9 mouse cellular contexts compared by ENCODE assay signal in genomic region chr15:81937098-81937972, GRCm38 (mm10). TPM values are rescaled to one million over a fixed set of nuclear protein-coding genes. Genes with fewer than 3 reads are reported as not detected.
DNase-seq lines count a peak whose midpoint lies in the region; ATAC-seq and TF ChIP-seq lines count a peak whose summit lies in the region.
"Had no signal": no experiment of that assay in that cellular context is flagged by ENCODE, and none has a peak within 500 bp of the region (broad histone marks: within the 10 kb centered on the region; RNA-seq: fewer than 3 reads in every experiment).

No protein-coding gene starts in this region.

- H3K4me1 ChIP-seq in kidney, postnatal 0 days (replicated peaks; ENCODE audit: insufficient read depth, low read length): peaks cover 25% of the 10 kb centered on the region
- H3K4me1 ChIP-seq in intestine, embryonic 15.5 days (replicated peaks): peaks cover 30% of the 10 kb centered on the region
- H3K4me1 ChIP-seq in liver, embryonic 11.5 days (replicated peaks; ENCODE audit: control insufficient read depth, insufficient read depth, low read length): peaks cover 12% of the 10 kb centered on the region

- H3K27me3 ChIP-seq in kidney, postnatal 0 days (ENCODE audit: insufficient read depth, low read length): no peaks in the 10 kb centered on the region
- peaks cover 8% of the 10 kb centered on the region; the same call in 1 of the 2 replicates for H3K27me3 ChIP-seq in intestine, embryonic 15.5 days (replicated peaks)
- peaks cover 15% of the 10 kb centered on the region; the same call in 1 of the 2 replicates for H3K27me3 ChIP-seq in liver, embryonic 11.5 days (replicated peaks; ENCODE audit: control insufficient read depth, insufficient read depth, low read length)

- TF ChIP-seq CTCF in kidney, postnatal 0 days (IDR thresholded peaks at IDR 0.05; ENCODE audit: low read depth): no peak

- peak overlapping the region; percentile 56 for H3K9ac ChIP-seq in kidney, postnatal 0 days (ENCODE audit: low read depth, low read length)
- H3K9ac ChIP-seq in intestine, embryonic 15.5 days: peak overlapping the region; percentile 54
- H3K9ac ChIP-seq in liver, embryonic 11.5 days (ENCODE audit: low read depth, low read length): peak overlapping the region; percentile 30; the same call in 1 of the 2 replicates

- no peak for ATAC-seq in kidney, postnatal 0 days (replicated peaks; ENCODE audit: low FRiP score, low read depth)
- peak; percentile 46 for ATAC-seq in intestine, embryonic 15.5 days
- no peak for ATAC-seq in liver, embryonic 11.5 days (replicated peaks; ENCODE audit: low FRiP score)

- WGBS in kidney, postnatal 0 days: 3% methylated on average over 19 of the region's 19 CpGs
- WGBS in intestine, embryonic 15.5 days: 12% methylated on average over 19 of the region's 19 CpGs
- WGBS in liver, embryonic 11.5 days: 16% methylated on average over 19 of the region's 19 CpGs

- no peaks in the 10 kb centered on the region for H3K36me3 ChIP-seq in kidney, postnatal 0 days (ENCODE audit: insufficient read depth, low read length)
- H3K36me3 ChIP-seq in intestine, embryonic 15.5 days: no peaks in the 10 kb centered on the region
- no peaks in the 10 kb centered on the region for H3K36me3 ChIP-seq in liver, embryonic 11.5 days (ENCODE audit: control insufficient read depth, insufficient read depth, low read length)

- peak overlapping the region; percentile 42 for H3K4me3 ChIP-seq in kidney, postnatal 0 days (replicated peaks; ENCODE audit: low read depth, low read length)
- H3K4me3 ChIP-seq in intestine, embryonic 15.5 days (replicated peaks): peak overlapping the region; percentile 45
- H3K4me3 ChIP-seq in liver, embryonic 11.5 days (ENCODE audit: low read depth, low read length): peak overlapping the region; percentile 38

- DNase-seq in kidney, postnatal 0 days (ENCODE audit: low spot score): peak; percentile 68
- no peak for DNase-seq in kidney, adult 11 months
- peak; percentile 79 for DNase-seq in cerebellum, adult 9-11 months
- DNase-seq in frontal cortex, postnatal 36 days (ENCODE audit: low spot score in 2 of 2): peak; percentile 73 to 81
- no peak for DNase-seq in liver, embryonic 11.5 days (ENCODE audit: low spot score)
- DNase-seq in right cerebral cortex, postnatal 10 days (ENCODE audit: low spot score in 2 of 2): peak; percentile 85 to 89
- DNase-seq in B cell, adult 2 months: no peak

- peak overlapping the region; percentile 87 for H3K27ac ChIP-seq in kidney, postnatal 0 days
- H3K27ac ChIP-seq in intestine, embryonic 15.5 days: peak overlapping the region; percentile 69
- H3K27ac ChIP-seq in liver, embryonic 11.5 days (ENCODE audit: low read depth, low read length): no peak overlapping the region

- no peaks in the 10 kb centered on the region for H3K9me3 ChIP-seq in kidney, postnatal 0 days (replicated peaks; ENCODE audit: low read length)
- no peaks in the 10 kb centered on the region for H3K9me3 ChIP-seq in intestine, embryonic 15.5 days
- H3K9me3 ChIP-seq in liver, embryonic 11.5 days (ENCODE audit: control insufficient read depth, low read length): no peaks in the 10 kb centered on the region

- H3K4me2 ChIP-seq in kidney, postnatal 0 days (ENCODE audit: low read length): peak overlapping the region; percentile 63
- H3K4me2 ChIP-seq in intestine, embryonic 15.5 days (replicated peaks): peak overlapping the region; percentile 69
- H3K4me2 ChIP-seq in liver, embryonic 11.5 days: peak overlapping the region; percentile 55

RNA-seq across cellular contexts. Expression of gene Csdc2, which starts 0.8 kb away (rescaled TPM):
- polyA plus RNA-seq in kidney, postnatal 0 days (2015; fragmentation: Nextera tagmentation; extraction: Ambion mirVana): 20.4 and 23.1 TPM in 2 replicates
- 11.7 and 12.9 TPM in 2 replicates for polyA plus RNA-seq in intestine, embryonic 15.5 days (2015; fragmentation: Nextera tagmentation; extraction: Ambion mirVana)
- 3.7 and 3.9 TPM in 2 replicates for polyA plus RNA-seq in liver, embryonic 11.5 days (2014; fragmentation: Nextera tagmentation; extraction: Ambion mirVana)

RNA-seq across cellular contexts. Expression of gene Polr3h, which starts 11.3 kb away (rescaled TPM):
- 122 and 129 TPM in 2 replicates for polyA plus RNA-seq in kidney, postnatal 0 days (2015; fragmentation: Nextera tagmentation; extraction: Ambion mirVana)
- polyA plus RNA-seq in intestine, embryonic 15.5 days (2015; fragmentation: Nextera tagmentation; extraction: Ambion mirVana): 65.5 and 80.4 TPM in 2 replicates
- polyA plus RNA-seq in liver, embryonic 11.5 days (2014; fragmentation: Nextera tagmentation; extraction: Ambion mirVana): 131 and 134 TPM in 2 replicates

RNA-seq across cellular contexts. Expression of gene Pmm1, which starts 23.4 kb away (rescaled TPM):
- 27.1 and 27.8 TPM in 2 replicates for polyA plus RNA-seq in kidney, postnatal 0 days (2015; fragmentation: Nextera tagmentation; extraction: Ambion mirVana)
- 22.5 and 23.2 TPM in 2 replicates for polyA plus RNA-seq in intestine, embryonic 15.5 days (2015; fragmentation: Nextera tagmentation; extraction: Ambion mirVana)
- polyA plus RNA-seq in liver, embryonic 11.5 days (2014; fragmentation: Nextera tagmentation; extraction: Ambion mirVana): 34.6 and 40.6 TPM in 2 replicates

RNA-seq across cellular contexts. Expression of gene 1700029P11Rik, which starts 43.0 kb away (rescaled TPM):
- not detected in 2 replicates for polyA plus RNA-seq in kidney, postnatal 0 days (2015; fragmentation: Nextera tagmentation; extraction: Ambion mirVana)
- not detected in 2 replicates for polyA plus RNA-seq in intestine, embryonic 15.5 days (2015; fragmentation: Nextera tagmentation; extraction: Ambion mirVana)
- not detected in 2 replicates for polyA plus RNA-seq in liver, embryonic 11.5 days (2014; fragmentation: Nextera tagmentation; extraction: Ambion mirVana)
- polyA plus RNA-seq: frontal cortex, adult 2 months had no signal

RNA-seq across cellular contexts. Expression of gene Xrcc6, which starts 50.3 kb away (rescaled TPM):
- polyA plus RNA-seq in kidney, postnatal 0 days (2015; fragmentation: Nextera tagmentation; extraction: Ambion mirVana): 45.2 and 53.6 TPM in 2 replicates
- 76.1 and 79.6 TPM in 2 replicates for polyA plus RNA-seq in intestine, embryonic 15.5 days (2015; fragmentation: Nextera tagmentation; extraction: Ambion mirVana)
- polyA plus RNA-seq in liver, embryonic 11.5 days (2014; fragmentation: Nextera tagmentation; extraction: Ambion mirVana): 133 and 151 TPM in 2 replicates

Comparison
In these comparisons a context has a peak if more than half of its experiments do, and no peak if none do; other contexts are left out.
1. DNase-seq: peak in kidney, postnatal 0 days (single experiment), cerebellum, adult 9-11 months (single experiment), frontal cortex, postnatal 36 days (2 of 2) and right cerebral cortex, postnatal 10 days (2 of 2); none in kidney, adult 11 months (single experiment), liver, embryonic 11.5 days (single experiment) and B cell, adult 2 months (0 of 2).
2. Peak in every context shown above with its lines, with median percentiles within 50 percentile points of each other: H3K4me2 ChIP-seq, H3K4me3 ChIP-seq and H3K9ac ChIP-seq.